Mouse (Mus musculus): Measurements from ENCODE around the gene Glrx5. TPM values are rescaled to one million over a fixed set of nuclear protein-coding genes. Genes with fewer than 3 reads are reported as not detected.

Gene Glrx5
- polyA plus RNA-seq, 1 experiment from 2014 or later, result 154 TPM

DNA sequence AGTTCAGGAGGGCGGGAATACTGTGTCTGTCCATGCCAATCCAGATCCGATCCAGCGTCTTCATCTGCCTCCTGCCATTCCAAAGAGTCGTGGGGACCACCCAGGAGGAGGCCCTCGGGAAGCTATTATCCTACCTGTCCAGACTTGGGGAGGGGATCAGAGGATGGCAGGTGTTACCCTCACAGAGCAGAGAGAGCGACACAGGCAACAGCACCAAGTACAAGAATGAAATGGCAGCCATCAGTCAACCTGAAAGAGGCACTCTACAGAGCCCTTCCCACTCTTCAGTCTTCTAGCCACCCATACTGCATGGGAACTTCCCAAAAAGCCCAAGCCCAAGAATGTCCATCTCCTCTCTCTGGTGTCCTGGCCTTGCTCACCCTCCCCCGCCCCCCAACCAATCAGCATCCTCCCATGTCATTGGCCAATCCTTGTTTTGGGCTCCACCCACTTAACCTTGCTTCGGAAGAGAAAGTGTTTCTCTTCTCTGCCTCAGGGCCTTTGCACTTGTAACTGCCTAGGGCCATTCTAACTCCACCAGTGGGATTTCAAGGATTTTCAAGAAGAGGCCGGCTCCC, 22.2 kb upstream of the Glrx5 start:
- WGBS, result 19% methylated on average over 9 of the region's 9 CpGs
- peaks cover 11% of the 10 kb centered on the region for H3K4me1 ChIP-seq (ENCODE audit: control insufficient read depth, insufficient read depth, low read length)
- H3K9ac ChIP-seq (ENCODE audit: low read depth, low read length), result peak overlapping the region; percentile 68
- no peaks in the 10 kb centered on the region for H3K36me3 ChIP-seq (ENCODE audit: control insufficient read depth, insufficient read depth, low read length)
- peaks cover 34% of the 10 kb centered on the region for H3K27me3 ChIP-seq (ENCODE audit: control insufficient read depth, insufficient read depth, low read depth, low read length)
- no peak overlapping the region for H3K27ac ChIP-seq (ENCODE audit: low read length)
- peak overlapping the region; percentile 61 for H3K4me3 ChIP-seq (ENCODE audit: low read depth, low read length)
- ATAC-seq, result peak; percentile 19; the same call in 1 of the 2 replicates
- no peaks in the 10 kb centered on the region for H3K9me3 ChIP-seq (replicated peaks; ENCODE audit: control insufficient read depth, low read length, poor library complexity, severe bottlenecking)
- H3K4me2 ChIP-seq (ENCODE audit: low read length), result peak overlapping the region; percentile 97

DNA sequence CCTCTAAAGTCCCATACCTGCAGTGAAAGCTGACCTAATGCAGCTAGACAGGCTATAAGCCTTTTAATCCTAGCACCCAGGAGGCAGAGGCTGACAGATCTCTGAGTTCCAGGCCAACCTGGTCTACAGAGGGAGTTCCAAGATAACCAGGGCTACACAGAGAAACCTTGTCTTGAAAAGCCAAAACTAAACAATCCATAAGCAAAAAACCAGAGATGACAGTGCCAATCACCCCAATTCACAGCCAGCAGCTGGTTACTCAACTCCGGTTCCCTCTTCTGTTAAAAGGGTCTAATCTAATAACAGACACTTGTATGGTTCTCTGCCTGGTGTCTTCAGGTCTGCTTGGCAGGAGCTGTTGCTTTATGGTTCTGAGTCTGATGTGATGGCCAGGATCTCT, 20.9 kb upstream of the Glrx5 start:
- H3K27ac ChIP-seq (ENCODE audit: low read length), result no peak overlapping the region

GRCm38 (mm10) chr12:105012314-105012713, 20.2 kb upstream of the Glrx5 start:
- no peak overlapping the region for H3K9ac ChIP-seq (ENCODE audit: low read depth, low read length)
- H3K36me3 ChIP-seq (ENCODE audit: control insufficient read depth, insufficient read depth, low read length), result no peaks in the 10 kb centered on the region
- H3K4me3 ChIP-seq (ENCODE audit: low read depth, low read length), result no peak overlapping the region
- peaks cover 33% of the 10 kb centered on the region for H3K27me3 ChIP-seq (ENCODE audit: control insufficient read depth, insufficient read depth, low read depth, low read length)
- peaks cover 11% of the 10 kb centered on the region for H3K4me1 ChIP-seq (ENCODE audit: control insufficient read depth, insufficient read depth, low read length)
- WGBS, result 94% methylated on average over 4 of the region's 4 CpGs
- H3K9me3 ChIP-seq (replicated peaks; ENCODE audit: control insufficient read depth, low read length, poor library complexity, severe bottlenecking), result no peaks in the 10 kb centered on the region
- no peak for ATAC-seq
- H3K4me2 ChIP-seq (ENCODE audit: low read length), result no peak overlapping the region
- no peak overlapping the region for H3K27ac ChIP-seq (ENCODE audit: low read length)

More for the DNA sequence above, 20.9 kb upstream of the Glrx5 start:
- Histone ChIP-seq H3K9ac (ENCODE audit: low read depth, low read length) (no peak overlapping the region), H3K27me3 (ENCODE audit: control insufficient read depth, insufficient read depth, low read depth, low read length) (peaks cover 34% of the 10 kb centered on the region), H3K4me1 (ENCODE audit: control insufficient read depth, insufficient read depth, low read length) (peaks cover 11% of the 10 kb centered on the region), H3K4me3 (ENCODE audit: low read depth, low read length) (no peak overlapping the region), H3K4me2 (ENCODE audit: low read length) (no peak overlapping the region), H3K9me3 (replicated peaks; ENCODE audit: control insufficient read depth, low read length, poor library complexity, severe bottlenecking) (no peaks in the 10 kb centered on the region), H3K36me3 (ENCODE audit: control insufficient read depth, insufficient read depth, low read length) (no peaks in the 10 kb centered on the region)
- WGBS, result 90% methylated on average over 1 of the region's 1 CpGs
- no peak for ATAC-seq

- H3K9ac ChIP-seq (ENCODE audit: low read depth, low read length), result no peak overlapping the region
- H3K36me3 ChIP-seq (ENCODE audit: control insufficient read depth, insufficient read depth, low read length), result no peaks in the 10 kb centered on the region
- no peak overlapping the region for H3K4me3 ChIP-seq (ENCODE audit: low read depth, low read length)
- WGBS, result 56% methylated on average over 17 of the region's 17 CpGs
- peaks cover 25% of the 10 kb centered on the region for H3K27me3 ChIP-seq (ENCODE audit: control insufficient read depth, insufficient read depth, low read depth, low read length)
- no peak for ATAC-seq
- no peaks in the 10 kb centered on the region for H3K9me3 ChIP-seq (replicated peaks; ENCODE audit: control insufficient read depth, low read length, poor library complexity, severe bottlenecking)
- H3K27ac ChIP-seq (ENCODE audit: low read length), result no peak overlapping the region
- H3K4me2 ChIP-seq (ENCODE audit: low read length), result no peak overlapping the region
- peaks cover 11% of the 10 kb centered on the region for H3K4me1 ChIP-seq (ENCODE audit: control insufficient read depth, insufficient read depth, low read length)
Observed at GRCm38 (mm10) chr12:105013065-105013464, 19.4 kb upstream of the Glrx5 start.

GRCm38 (mm10) chr12:105016199-105016598, 16.3 kb upstream of the Glrx5 start:
- 71% methylated on average over 4 of the region's 4 CpGs for WGBS
- Histone ChIP-seq H3K27ac (ENCODE audit: low read length) (no peak overlapping the region), H3K27me3 (ENCODE audit: control insufficient read depth, insufficient read depth, low read depth, low read length) (peaks cover 6% of the 10 kb centered on the region; the same call in 1 of the 2 replicates), H3K4me2 (ENCODE audit: low read length) (no peak overlapping the region), H3K36me3 (ENCODE audit: control insufficient read depth, insufficient read depth, low read length) (no peaks in the 10 kb centered on the region), H3K4me3 (ENCODE audit: low read depth, low read length) (no peak overlapping the region), H3K9me3 (replicated peaks; ENCODE audit: control insufficient read depth, low read length, poor library complexity, severe bottlenecking) (no peaks in the 10 kb centered on the region), H3K4me1 (ENCODE audit: control insufficient read depth, insufficient read depth, low read length) (peaks cover 2% of the 10 kb centered on the region; the same call in 1 of the 2 replicates), H3K9ac (ENCODE audit: low read depth, low read length) (no peak overlapping the region)
- no peak for ATAC-seq

- H3K27me3 ChIP-seq (ENCODE audit: control insufficient read depth, insufficient read depth, low read depth, low read length), result 0 out of 2 replicates have a peak, but pooled peaks cover 3% of the 10 kb centered on the region
- no peaks in the 10 kb centered on the region for H3K36me3 ChIP-seq (ENCODE audit: control insufficient read depth, insufficient read depth, low read length)
- H3K9ac ChIP-seq (ENCODE audit: low read depth, low read length), result no peak overlapping the region
- 71% methylated on average over 10 of the region's 10 CpGs for WGBS
- no peak overlapping the region for H3K4me2 ChIP-seq (ENCODE audit: low read length)
- H3K9me3 ChIP-seq (replicated peaks; ENCODE audit: control insufficient read depth, low read length, poor library complexity, severe bottlenecking), result no peaks in the 10 kb centered on the region
- peaks cover 2% of the 10 kb centered on the region; the same call in 1 of the 2 replicates for H3K4me1 ChIP-seq (ENCODE audit: control insufficient read depth, insufficient read depth, low read length)
- no peak overlapping the region for H3K4me3 ChIP-seq (ENCODE audit: low read depth, low read length)
- no peak overlapping the region for H3K27ac ChIP-seq (ENCODE audit: low read length)
- no peak for ATAC-seq
Observed at GRCm38 (mm10) chr12:105016639-105017038, 15.8 kb upstream of the Glrx5 start.

- no peaks in the 10 kb centered on the region for H3K27me3 ChIP-seq (ENCODE audit: control insufficient read depth, insufficient read depth, low read depth, low read length)
- H3K4me1 ChIP-seq (ENCODE audit: control insufficient read depth, insufficient read depth, low read length), result peaks cover 2% of the 10 kb centered on the region; the same call in 1 of the 2 replicates
- H3K4me3 ChIP-seq (ENCODE audit: low read depth, low read length), result no peak overlapping the region
- H3K9ac ChIP-seq (ENCODE audit: low read depth, low read length), result no peak overlapping the region
- ATAC-seq, result peak; percentile 70
- no peak overlapping the region for H3K4me2 ChIP-seq (ENCODE audit: low read length)
- H3K36me3 ChIP-seq (ENCODE audit: control insufficient read depth, insufficient read depth, low read length), result no peaks in the 10 kb centered on the region
- 46% methylated on average over 19 of the region's 19 CpGs for WGBS
- no peaks in the 10 kb centered on the region; the same call in 1 of the 2 replicates for H3K9me3 ChIP-seq (replicated peaks; ENCODE audit: control insufficient read depth, low read length, poor library complexity, severe bottlenecking)
- no peak overlapping the region for H3K27ac ChIP-seq (ENCODE audit: low read length)
Observed at GRCm38 (mm10) chr12:105019359-105020219, 12.9 kb upstream of the Glrx5 start.

- Histone ChIP-seq H3K9ac (ENCODE audit: low read depth, low read length) (no peak overlapping the region), H3K4me1 (ENCODE audit: control insufficient read depth, insufficient read depth, low read length) (peaks cover 2% of the 10 kb centered on the region; the same call in 1 of the 2 replicates), H3K4me3 (ENCODE audit: low read depth, low read length) (no peak overlapping the region), H3K27me3 (ENCODE audit: control insufficient read depth, insufficient read depth, low read depth, low read length) (no peaks in the 10 kb centered on the region), H3K9me3 (replicated peaks; ENCODE audit: control insufficient read depth, low read length, poor library complexity, severe bottlenecking) (no peaks in the 10 kb centered on the region; the same call in 1 of the 2 replicates), H3K36me3 (ENCODE audit: control insufficient read depth, insufficient read depth, low read length) (no peaks in the 10 kb centered on the region), H3K4me2 (ENCODE audit: low read length) (no peak overlapping the region), H3K27ac (ENCODE audit: low read length) (no peak overlapping the region)
- ATAC-seq, result no peak
- 88% methylated on average over 8 of the region's 8 CpGs for WGBS
Observed at GRCm38 (mm10) chr12:105021441-105022069, 10.9 kb upstream of the Glrx5 start.

All from midbrain, embryonic 16.5 days (tissue).